Mouse (Mus musculus) neural tube, embryonic 11.5 days (tissue): ENCODE measurements around the gene Flt3. TPM values are rescaled to one million over a fixed set of nuclear protein-coding genes. Genes with fewer than 3 reads are reported as not detected.

Experiments
- ATAC-seq: fragments of 200-750 bp; cut with Nextera tagmentation; 2 replicates; pipeline ENCODE4 v1.8.0; 2017; ENCODE audit warnings: moderate number of reproducible peaks, mild to moderate bottlenecking, moderate TSS enrichment, moderate library complexity; ENCODE audit not compliant: insufficient read depth, low FRiP score, low TSS enrichment
- DNase-seq: peaks from one replicate; pipeline ENCODE4 v3.0.0-alpha.2; 2015; ENCODE audit warnings: low spot score
- H3K27ac ChIP-seq: fragments of 300-500 bp; sonication (generic); 2 replicates; pipeline ENCODE4 v1.5.1; 2014; ENCODE audit warnings: low read depth, mild to moderate bottlenecking, low read length
- H3K27me3 ChIP-seq: fragments of 300-500 bp; sonication (generic); 2 replicates; pipeline ENCODE4 v1.6.1; 2014; ENCODE audit warnings: mild to moderate bottlenecking, low read length, mixed read lengths; ENCODE audit not compliant: control insufficient read depth, insufficient read depth
- H3K36me3 ChIP-seq: fragments of 300-500 bp; sonication (generic); 2 replicates; pipeline ENCODE4 v1.6.1; 2014; ENCODE audit warnings: mild to moderate bottlenecking, low read length, moderate library complexity, mixed read lengths; ENCODE audit not compliant: control insufficient read depth, insufficient read depth
- H3K4me1 ChIP-seq: fragments of 300-500 bp; sonication (generic); 2 replicates; pipeline ENCODE4 v1.6.1; 2014; ENCODE audit warnings: low read length, mixed read lengths; ENCODE audit not compliant: control insufficient read depth, insufficient read depth
- H3K4me2 ChIP-seq: fragments of 300-500 bp; sonication (generic); 2 replicates; pipeline ENCODE4 v1.6.1; 2014; ENCODE audit warnings: low read depth, mild to moderate bottlenecking, moderate library complexity
- H3K4me3 ChIP-seq: fragments of 300-500 bp; sonication (generic); 2 replicates; pipeline ENCODE4 v1.5.1; 2014; ENCODE audit warnings: low read depth, low read length
- H3K9ac ChIP-seq: fragments of 300-500 bp; sonication (generic); 2 replicates; pipeline ENCODE4 v1.6.1; 2014; ENCODE audit warnings: mild to moderate bottlenecking, low read length
- H3K9me3 ChIP-seq: fragments of 300-500 bp; sonication (generic); 2 replicates; pipeline ENCODE4 v1.6.1; 2016; ENCODE audit warnings: low read length; ENCODE audit not compliant: control insufficient read depth
- WGBS: fragments of 180-500 bp; shearing (Covaris S2); extraction: QIAGEN DNeasy Blood & Tissue Kit; methylation state at CpG from one replicate; pipeline ENCODE4 v1.1.7; 2014; 5-methylcytosine and 5-hydroxymethylcytosine counted together
- polyA plus RNA-seq: library from polyadenylated mRNA; unstranded; fragments of >200 nt; fragmentation: Nextera tagmentation; extraction: Ambion mirVana; gene quantifications from 2 replicates; pipeline ENCODE4 v1.2.1, GENCODE M21; 2014

The Flt3 gene
- polyA plus RNA-seq, 1 experiment from 2014 or later = 0.21 TPM

- Histone ChIP-seq H3K4me2 (no peak overlapping the region), H3K9me3 (no peaks in the 10 kb centered on the region), H3K36me3 (no peaks in the 10 kb centered on the region), H3K4me1 (0 out of 2 replicates have a peak, but pooled peaks cover 3% of the 10 kb centered on the region), H3K27me3 (peaks cover 86% of the 10 kb centered on the region), H3K4me3 (no peak overlapping the region), H3K27ac (no peak overlapping the region), H3K9ac (no peak overlapping the region)
- ATAC-seq (no peak), DNase-seq (no peak)
- under 1% methylated on average over 25 of the region's 25 CpGs for WGBS
Observed at GRCm38 (mm10) chr5:147315432-147316075, 84.7 kb downstream of the Flt3 start.

- no peak overlapping the region for H3K27ac ChIP-seq
- H3K9ac ChIP-seq = no peak overlapping the region
- no peak overlapping the region for H3K4me2 ChIP-seq
- peak; percentile 31 for DNase-seq
- under 1% methylated on average over 39 of the region's 39 CpGs for WGBS
- no peak overlapping the region for H3K4me3 ChIP-seq
- H3K9me3 ChIP-seq = no peaks in the 10 kb centered on the region
- peaks cover 89% of the 10 kb centered on the region for H3K27me3 ChIP-seq
- 0 out of 2 replicates have a peak, but pooled peaks cover 3% of the 10 kb centered on the region for H3K4me1 ChIP-seq
- no peaks in the 10 kb centered on the region for H3K36me3 ChIP-seq
- ATAC-seq = no peak
Observed at GRCm38 (mm10) chr5:147314646-147315431, 85.5 kb downstream of the Flt3 start.

DNA sequence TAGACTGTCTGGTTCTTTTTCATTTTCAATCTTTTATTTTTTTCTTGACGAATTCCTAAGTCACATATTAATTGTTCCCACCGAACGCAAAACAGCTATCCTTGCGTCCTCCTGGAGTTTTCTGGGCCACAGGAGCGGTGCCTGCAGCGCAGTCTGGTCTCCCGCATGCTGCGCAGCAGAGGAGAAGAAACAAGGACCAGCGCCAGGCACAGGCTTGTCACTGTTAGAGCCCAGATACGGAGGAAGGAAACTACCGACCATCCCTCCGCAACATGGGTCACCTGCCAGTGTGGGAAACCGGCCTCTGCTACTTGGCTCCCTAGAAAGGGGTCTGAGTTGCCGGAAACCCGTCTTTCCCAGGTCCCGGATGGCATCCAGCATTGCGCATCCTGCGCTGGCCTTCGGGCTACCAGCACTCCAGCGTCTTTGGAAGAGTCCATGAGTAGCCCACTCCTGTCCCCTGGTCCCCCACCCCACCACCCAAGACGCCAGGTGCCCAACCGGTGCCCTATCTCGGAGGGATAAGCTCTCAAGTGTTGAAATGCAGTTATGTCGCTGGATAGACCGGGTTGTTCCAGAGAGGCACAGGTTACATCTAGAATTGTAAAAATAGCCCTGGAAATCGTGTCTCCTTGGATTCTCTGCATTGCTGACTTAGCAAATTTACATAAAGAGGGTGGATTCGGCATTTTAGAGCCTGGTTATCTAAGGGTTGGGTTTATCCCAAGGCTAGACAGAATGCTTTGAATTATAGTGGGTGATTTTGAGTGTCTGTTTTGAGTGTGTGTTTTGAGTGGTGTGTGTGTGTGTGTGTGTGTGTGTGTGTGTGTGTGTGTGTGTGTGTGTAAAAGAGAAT is 87.2 kb downstream of the Flt3 start:
- H3K36me3 ChIP-seq = no peaks in the 10 kb centered on the region
- H3K4me3 ChIP-seq = no peak overlapping the region
- H3K9ac ChIP-seq = no peak overlapping the region
- no peak overlapping the region for H3K27ac ChIP-seq
- no peak overlapping the region for H3K4me2 ChIP-seq
- 2% methylated on average over 27 of the region's 27 CpGs for WGBS
- peak; percentile 6 for DNase-seq
- peaks cover 100% of the 10 kb centered on the region for H3K27me3 ChIP-seq
- 0 out of 2 replicates have a peak, but pooled peaks cover 3% of the 10 kb centered on the region for H3K4me1 ChIP-seq
- ATAC-seq = no peak
- H3K9me3 ChIP-seq = no peaks in the 10 kb centered on the region

DNA sequence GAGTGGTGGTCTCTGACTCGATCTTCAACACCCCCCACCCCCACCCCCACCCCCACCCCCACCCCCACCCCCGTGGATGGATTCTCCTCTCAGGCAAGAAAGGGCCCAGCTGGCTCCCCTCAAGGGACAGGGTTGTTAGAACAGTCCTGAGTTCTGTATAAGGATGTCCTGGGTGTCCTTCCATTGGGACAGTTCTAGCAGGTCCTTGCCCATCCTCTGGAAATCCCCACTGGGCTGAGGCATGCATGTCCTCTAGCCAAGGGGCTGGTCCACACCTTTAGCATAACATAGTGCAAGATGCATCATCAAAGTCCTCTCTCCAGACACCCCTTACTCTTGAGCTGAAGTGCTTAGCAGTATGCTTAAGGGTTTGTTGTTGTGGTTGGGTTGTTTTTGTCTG is 90.5 kb downstream of the Flt3 start:
- H3K4me2 ChIP-seq = no peak overlapping the region
- no peak overlapping the region for H3K27ac ChIP-seq
- H3K9me3 ChIP-seq = no peaks in the 10 kb centered on the region
- peaks cover 100% of the 10 kb centered on the region for H3K27me3 ChIP-seq
- H3K9ac ChIP-seq = no peak overlapping the region
- DNase-seq = no peak
- peaks cover 7% of the 10 kb centered on the region; the same call in 1 of the 2 replicates for H3K4me1 ChIP-seq
- H3K36me3 ChIP-seq = no peaks in the 10 kb centered on the region
- 0% methylated on average over 1 of the region's 2 CpGs for WGBS
- no peak for ATAC-seq
- no peak overlapping the region for H3K4me3 ChIP-seq

- no peak overlapping the region for H3K27ac ChIP-seq
- no peaks in the 10 kb centered on the region for H3K9me3 ChIP-seq
- no peak overlapping the region for H3K4me2 ChIP-seq
- H3K36me3 ChIP-seq = no peaks in the 10 kb centered on the region
- no peak overlapping the region for H3K4me3 ChIP-seq
- DNase-seq = no peak
- H3K4me1 ChIP-seq = peaks cover 7% of the 10 kb centered on the region
- 8% methylated on average over 9 of the region's 9 CpGs for WGBS
- H3K27me3 ChIP-seq = peaks cover 100% of the 10 kb centered on the region
- no peak overlapping the region for H3K9ac ChIP-seq
- ATAC-seq = no peak
Observed at GRCm38 (mm10) chr5:147308451-147308850, 91.8 kb downstream of the Flt3 start.

- H3K9me3 ChIP-seq = no peaks in the 10 kb centered on the region
- H3K27me3 ChIP-seq = peaks cover 100% of the 10 kb centered on the region
- no peak overlapping the region for H3K9ac ChIP-seq
- ATAC-seq (no peak), DNase-seq (no peak)
- 3% methylated on average over 12 of the region's 12 CpGs for WGBS
- H3K4me1 ChIP-seq = peaks cover 7% of the 10 kb centered on the region
- no peak overlapping the region for H3K4me2 ChIP-seq
- no peaks in the 10 kb centered on the region for H3K36me3 ChIP-seq
- no peak overlapping the region for H3K4me3 ChIP-seq
- H3K27ac ChIP-seq = no peak overlapping the region
Observed at GRCm38 (mm10) chr5:147307398-147307785, 92.9 kb downstream of the Flt3 start.

- peaks cover 100% of the 10 kb centered on the region for H3K27me3 ChIP-seq
- no peaks in the 10 kb centered on the region for H3K9me3 ChIP-seq
- DNase-seq = no peak
- no peak within 1 kb of the TSS for H3K27ac ChIP-seq
- H3K9ac ChIP-seq = no peak within 1 kb of the TSS
- H3K4me3 ChIP-seq = peak within 1 kb of the TSS; percentile 10
- ATAC-seq = no peak
- H3K4me1 ChIP-seq = peaks cover 7% of the 10 kb centered on the region
- H3K36me3 ChIP-seq = no peaks in the 10 kb centered on the region
- H3K4me2 ChIP-seq = no peak within 1 kb of the TSS
- under 1% methylated on average over 59 of the region's 63 CpGs for WGBS
Observed at GRCm38 (mm10) chr5:147306638-147307397, 93.5 kb downstream of the Flt3 start, which contains the start of gene Cdx2. Gene Cdx2 (minus strand): TSS chr5:147307270.
